Mouse (Mus musculus) heart, embryonic 11.5 days (tissue): Measurements from ENCODE around the gene Med17. TPM values are rescaled to one million over a fixed set of nuclear protein-coding genes. Genes with fewer than 3 reads are reported as not detected.
"Not testable (repeated sequence)": the region's sequence is repeated elsewhere in the genome, so short reads cannot be mapped to it uniquely, and the experiment has no call there.

Source experiments
- ATAC-seq: fragments of 200-750 bp; cut with Nextera tagmentation; replicated peaks from 2 replicates; pipeline ENCODE4 v1.8.0; 2017; ENCODE audit warnings: moderate library complexity; ENCODE audit not compliant: insufficient number of reproducible peaks, low FRiP score, low TSS enrichment
- H3K27ac ChIP-seq: fragments of 300-500 bp; sonication (generic); 2 replicates; pipeline ENCODE4 v1.5.1; 2014; ENCODE audit warnings: mild to moderate bottlenecking, low read depth, low read length
- H3K27me3 ChIP-seq: fragments of 300-500 bp; sonication (generic); 2 replicates; pipeline ENCODE4 v1.6.1; 2014; ENCODE audit warnings: mild to moderate bottlenecking, low read length, mixed read lengths; ENCODE audit not compliant: control insufficient read depth, insufficient read depth
- H3K36me3 ChIP-seq: fragments of 300-500 bp; sonication (generic); 2 replicates; pipeline ENCODE4 v1.6.1; 2014; ENCODE audit warnings: mild to moderate bottlenecking, low read length, moderate library complexity, mixed read lengths; ENCODE audit not compliant: control insufficient read depth, insufficient read depth
- H3K4me1 ChIP-seq: fragments of 300-500 bp; sonication (generic); 2 replicates; pipeline ENCODE4 v1.6.1; 2014; ENCODE audit warnings: low read length; ENCODE audit not compliant: control insufficient read depth, insufficient read depth
- H3K4me2 ChIP-seq: fragments of 300-500 bp; sonication (generic); 2 replicates; pipeline ENCODE4 v1.6.1; 2014; ENCODE audit warnings: mild to moderate bottlenecking, moderate library complexity
- H3K4me3 ChIP-seq: fragments of 300-500 bp; sonication (generic); 2 replicates; pipeline ENCODE4 v1.5.1; 2014; ENCODE audit warnings: low read depth, low read length
- H3K9ac ChIP-seq: fragments of 300-500 bp; sonication (generic); 2 replicates; pipeline ENCODE4 v1.6.1; 2014; ENCODE audit warnings: mild to moderate bottlenecking, low read depth, low read length, moderate library complexity
- H3K9me3 ChIP-seq: fragments of 300-500 bp; sonication (generic); replicated peaks from 2 replicates; pipeline ENCODE4 v1.6.1; 2016; ENCODE audit warnings: low read length; ENCODE audit not compliant: control insufficient read depth
- WGBS: fragments of 180-500 bp; shearing (Covaris S2); extraction: QIAGEN DNeasy Blood & Tissue Kit; methylation state at CpG from one replicate; pipeline ENCODE4 v1.1.7; 2014; ENCODE audit not compliant: insufficient replicate concordance; 5-methylcytosine and 5-hydroxymethylcytosine counted together
- polyA plus RNA-seq: library from polyadenylated mRNA; unstranded; fragments of >200 nt; fragmentation: Nextera tagmentation; extraction: Ambion mirVana; gene quantifications from 2 replicates; pipeline ENCODE4 v1.2.1, GENCODE M21; 2014

Med17 gene
- polyA plus RNA-seq, 1 experiment from 2014 or later, result 26.8 TPM

GRCm38 (mm10) chr9:15309425-15309824 lies 29.7 kb upstream of the Med17 start:
- Histone ChIP-seq H3K4me1 (peaks cover 11% of the 10 kb centered on the region), H3K27me3 (no peaks in the 10 kb centered on the region), H3K9ac (no peak overlapping the region), H3K36me3 (peaks cover 33% of the 10 kb centered on the region), H3K4me2 (0 out of 2 replicates have a peak overlapping the region, but pooled peaks have one; percentile 29), H3K9me3 (no peaks in the 10 kb centered on the region), H3K27ac (no peak overlapping the region), H3K4me3 (no peak overlapping the region)
- WGBS, result 79% methylated on average over 4 of the region's 4 CpGs
- no peak for ATAC-seq

DNA sequence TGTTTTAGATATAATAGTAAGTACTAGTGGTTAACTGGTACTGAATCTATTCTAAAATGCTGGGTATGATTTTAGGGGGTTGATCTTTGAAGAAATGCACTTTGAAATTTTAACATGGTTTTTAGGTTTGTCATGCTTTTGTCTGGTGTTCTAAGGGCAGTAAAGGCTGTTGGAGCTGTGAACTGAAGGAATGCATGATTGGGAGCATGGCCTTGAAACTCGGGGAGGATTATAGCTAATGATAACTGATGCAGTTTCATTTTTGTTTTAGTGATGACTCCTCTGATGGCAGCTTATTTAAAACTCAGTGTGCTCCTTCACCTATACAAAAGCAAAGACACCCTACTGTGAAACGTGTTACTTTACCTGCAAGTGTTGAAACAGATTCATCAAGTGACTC lies 28.5 kb upstream of the Med17 start:
- Histone ChIP-seq H3K4me3 (no peak overlapping the region), H3K4me2 (no peak overlapping the region), H3K9ac (no peak overlapping the region), H3K4me1 (peaks cover 11% of the 10 kb centered on the region), H3K27ac (no peak overlapping the region), H3K9me3 (no peaks in the 10 kb centered on the region), H3K36me3 (peaks cover 21% of the 10 kb centered on the region), H3K27me3 (no peaks in the 10 kb centered on the region)
- no peak for ATAC-seq
- WGBS, result 61% methylated on average over 2 of the region's 2 CpGs

DNA sequence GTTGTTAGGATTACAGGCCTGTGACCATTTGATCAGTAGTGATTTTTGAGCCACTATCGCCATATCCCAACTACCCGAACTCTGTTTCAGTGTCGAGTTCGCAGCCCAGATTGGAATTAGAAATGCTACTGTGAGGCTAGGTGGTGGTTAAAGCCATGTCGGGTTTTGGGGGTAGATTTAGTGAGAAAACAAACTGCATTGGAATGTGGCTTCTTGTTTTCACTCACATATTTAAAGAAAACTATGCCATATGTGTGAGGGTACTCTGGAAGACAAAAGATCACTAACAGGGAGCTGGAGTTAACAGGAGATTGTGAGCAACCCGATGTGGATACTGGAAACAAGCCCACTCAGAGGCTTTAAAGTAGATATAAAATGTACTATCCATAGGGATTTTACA lies 27.5 kb upstream of the Med17 start:
- ATAC-seq, result no peak
- H3K27ac ChIP-seq, result no peak overlapping the region
- WGBS, result 6% methylated on average over 6 of the region's 6 CpGs

DNA sequence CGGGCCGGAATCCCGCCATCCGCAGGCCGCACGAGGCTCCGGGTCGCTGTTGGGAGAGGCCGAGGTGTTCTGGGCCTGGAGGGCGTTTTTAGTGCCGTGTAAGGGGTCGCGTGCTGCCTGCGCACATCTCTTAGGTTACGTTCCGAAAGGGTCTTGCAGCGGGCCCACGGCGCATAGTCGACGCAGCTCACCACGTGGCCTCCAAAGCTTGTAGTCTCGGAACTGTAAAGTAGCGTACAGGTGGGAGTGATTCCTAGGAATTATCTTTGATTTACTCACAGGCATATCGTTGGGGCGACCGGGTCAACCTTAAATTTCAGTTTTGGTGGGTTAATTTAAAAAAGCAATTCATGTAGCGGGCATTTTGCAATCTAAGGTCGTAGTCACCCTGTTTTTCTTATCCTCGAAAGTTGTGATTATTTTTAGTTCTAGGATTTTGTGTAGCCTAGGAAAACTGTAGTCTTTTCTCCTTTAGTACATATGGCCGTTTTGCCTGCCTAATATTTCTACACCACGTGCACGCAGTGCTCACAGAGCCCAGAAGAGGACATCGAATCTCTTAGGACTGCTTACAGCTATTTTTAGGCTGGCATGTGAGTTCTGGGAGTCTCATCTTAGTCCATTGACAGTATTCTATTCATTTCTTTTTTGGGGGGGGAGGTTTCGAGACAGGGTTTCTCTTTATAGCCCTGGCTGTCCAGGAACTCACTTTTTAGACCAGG lies 26.8 kb upstream of the Med17 start, which contains the start of gene 4931406C07Rik:
Gene 4931406C07Rik, minus strand, starts transcription at position 51 of the 722 bp plus-strand sequence.
- Histone ChIP-seq H3K4me1 (peaks cover 11% of the 10 kb centered on the region), H3K4me2 (peak within 1 kb of the TSS; percentile 83), H3K9me3 (no peaks in the 10 kb centered on the region), H3K36me3 (peaks cover 17% of the 10 kb centered on the region), H3K4me3 (peak within 1 kb of the TSS; percentile 90), H3K9ac (peak within 1 kb of the TSS; percentile 99), H3K27me3 (no peaks in the 10 kb centered on the region), H3K27ac (peak within 1 kb of the TSS; percentile 96)
- peak; percentile 69; the same call in 1 of the 2 replicates for ATAC-seq
- WGBS, result under 1% methylated on average over 35 of the region's 35 CpGs

More for the DNA sequence above, 27.5 kb upstream of the Med17 start:
- Histone ChIP-seq H3K36me3 (peaks cover 17% of the 10 kb centered on the region), H3K4me3 (peak overlapping the region; percentile 90), H3K9ac (peak overlapping the region; percentile 99), H3K4me1 (peaks cover 11% of the 10 kb centered on the region), H3K4me2 (peak overlapping the region; percentile 83), H3K9me3 (no peaks in the 10 kb centered on the region), H3K27me3 (no peaks in the 10 kb centered on the region)

GRCm38 (mm10) chr9:15305503-15306397 lies 26.0 kb upstream of the Med17 start, which contains the start of gene Taf1d:
TSS of gene Taf1d (plus strand) at chr9:15306214.
- 12% methylated on average over 45 of the region's 45 CpGs for WGBS
- Histone ChIP-seq H3K4me2 (peak within 1 kb of the TSS; percentile 83), H3K9ac (peak within 1 kb of the TSS; percentile 99), H3K27me3 (no peaks in the 10 kb centered on the region), H3K4me3 (peak within 1 kb of the TSS; percentile 90), H3K4me1 (peaks cover 11% of the 10 kb centered on the region), H3K27ac (peak within 1 kb of the TSS; percentile 96), H3K36me3 (peaks cover 15% of the 10 kb centered on the region), H3K9me3 (no peaks in the 10 kb centered on the region)
- ATAC-seq, result peak; percentile 95

- no peak for ATAC-seq
- Histone ChIP-seq H3K4me3 (no peak overlapping the region), H3K9me3 (no peaks in the 10 kb centered on the region), H3K4me2 (no peak overlapping the region), H3K27me3 (no peaks in the 10 kb centered on the region), H3K27ac (no peak overlapping the region), H3K4me1 (peaks cover 8% of the 10 kb centered on the region), H3K36me3 (no peaks in the 10 kb centered on the region), H3K9ac (no peak overlapping the region)
- WGBS, result 71% methylated on average over 2 of the region's 2 CpGs
Measured at GRCm38 (mm10) chr9:15302881-15303280, 23.1 kb upstream of the Med17 start.

- H3K27me3 ChIP-seq, H3K27ac ChIP-seq, H3K4me1 ChIP-seq, H3K9ac ChIP-seq, H3K9me3 ChIP-seq, ATAC-seq, H3K36me3 ChIP-seq, H3K4me3 ChIP-seq, H3K4me2 ChIP-seq: not testable (repeated sequence)
- WGBS, result 75% methylated on average over 6 of the region's 6 CpGs
Measured at GRCm38 (mm10) chr9:15302006-15302405, 22.3 kb upstream of the Med17 start.

GRCm38 (mm10) chr9:15301399-15301798 lies 21.7 kb upstream of the Med17 start:
- ATAC-seq, result no peak
- 0 out of 2 replicates have a peak overlapping the region, but pooled peaks have one; percentile 46 for H3K27ac ChIP-seq
- H3K4me2 ChIP-seq, result 0 out of 2 replicates have a peak overlapping the region, but pooled peaks have one; percentile 5
- H3K9ac ChIP-seq, result no peak overlapping the region
- H3K27me3 ChIP-seq, result no peaks in the 10 kb centered on the region
- H3K36me3 ChIP-seq, result no peaks in the 10 kb centered on the region
- H3K4me3 ChIP-seq, result no peak overlapping the region
- 52% methylated on average over 6 of the region's 6 CpGs for WGBS
- no peaks in the 10 kb centered on the region for H3K9me3 ChIP-seq
- no peaks in the 10 kb centered on the region for H3K4me1 ChIP-seq
